Mouse (Mus musculus) lung, adult 18-20 months (tissue): ENCODE measurements at regions not wholly inside any gene's neighbourhood (a gene's known extent, or its start where the extent isn't known, plus 50 kb on each side); places are given as distances from the start of the nearest gene placed in this dataset.

Source experiments
- DNase-seq, 2 experiments: peaks; one replicate each; pipeline ENCODE4 v3.0.0; 2022; ENCODE audit warnings: mixed read lengths in 2 of 2

DNA sequence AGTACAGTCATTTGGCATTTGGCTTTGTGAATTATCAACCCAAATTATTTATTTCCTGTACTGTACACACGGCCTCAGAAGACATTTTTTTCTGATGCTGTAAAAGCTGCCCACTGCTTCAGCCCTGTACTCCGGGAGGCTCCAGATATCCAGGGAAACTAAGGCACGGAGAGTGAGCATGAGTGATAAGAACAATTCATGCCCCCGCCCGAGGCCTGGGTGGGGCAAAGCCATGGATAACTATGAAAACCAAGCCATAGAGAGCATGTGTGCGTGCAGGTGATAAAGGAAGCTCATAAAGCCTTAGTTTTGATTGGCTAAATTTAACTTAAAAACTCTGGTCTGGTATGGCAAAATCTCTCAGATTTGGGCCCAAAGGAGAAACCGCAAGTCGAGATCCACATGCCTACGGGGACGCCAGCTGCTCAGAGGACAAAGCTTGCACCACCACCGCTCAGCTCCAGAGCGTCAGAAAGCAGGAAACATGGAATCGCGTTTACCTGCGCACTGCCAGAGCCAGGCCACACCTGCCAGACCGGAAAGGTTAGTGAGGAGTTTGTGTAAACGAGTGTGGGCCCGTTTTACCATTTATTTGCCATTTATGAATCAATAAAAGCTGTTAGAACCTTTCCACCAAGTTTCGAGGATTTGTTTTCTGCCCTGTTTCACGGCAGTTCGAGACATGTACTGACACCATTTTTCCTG is 390.9 kb downstream of the Rnd3 start:
- DNase-seq, result peak; percentile 13 to 29

DNA sequence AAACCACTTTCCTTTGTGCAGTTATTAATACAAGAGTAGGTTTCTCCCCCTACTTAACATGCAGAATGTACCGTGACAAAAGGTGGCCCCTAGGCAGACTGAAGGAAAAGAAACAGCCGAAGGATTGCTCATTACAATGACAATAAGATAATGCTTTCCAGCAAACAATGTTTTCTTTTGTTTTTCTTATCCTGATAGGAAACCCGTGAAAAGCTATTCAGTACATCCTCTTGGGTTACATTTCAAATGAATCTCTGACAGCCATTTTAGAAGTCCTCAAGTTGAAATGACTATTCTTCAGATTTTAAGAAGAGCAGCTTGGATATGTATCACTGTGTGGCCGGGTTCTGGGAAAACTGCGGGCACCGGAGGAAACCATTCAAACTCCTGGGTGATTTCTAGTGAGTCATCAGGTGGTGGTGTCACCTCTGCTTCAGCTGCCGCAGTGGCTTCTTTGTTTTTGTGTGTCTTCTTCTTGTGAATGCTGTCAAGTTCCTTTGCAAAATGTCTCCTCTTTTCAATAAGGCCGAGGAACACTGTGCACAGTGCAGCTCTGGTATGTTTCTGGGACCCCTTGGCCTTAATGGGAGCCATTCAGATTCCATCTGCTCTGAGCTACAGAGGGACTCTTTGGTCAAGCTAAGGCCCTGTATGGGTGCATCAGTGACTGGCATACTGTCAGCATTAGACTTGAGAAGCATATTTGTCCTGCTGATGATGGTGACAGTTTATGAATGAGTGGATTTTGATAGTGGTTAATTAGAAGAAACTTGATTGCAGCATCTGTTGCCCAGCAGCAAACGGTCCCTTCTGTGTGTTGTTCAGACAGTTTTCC is 393.1 kb downstream of the Rnd3 start:
- no peak for DNase-seq

DNA sequence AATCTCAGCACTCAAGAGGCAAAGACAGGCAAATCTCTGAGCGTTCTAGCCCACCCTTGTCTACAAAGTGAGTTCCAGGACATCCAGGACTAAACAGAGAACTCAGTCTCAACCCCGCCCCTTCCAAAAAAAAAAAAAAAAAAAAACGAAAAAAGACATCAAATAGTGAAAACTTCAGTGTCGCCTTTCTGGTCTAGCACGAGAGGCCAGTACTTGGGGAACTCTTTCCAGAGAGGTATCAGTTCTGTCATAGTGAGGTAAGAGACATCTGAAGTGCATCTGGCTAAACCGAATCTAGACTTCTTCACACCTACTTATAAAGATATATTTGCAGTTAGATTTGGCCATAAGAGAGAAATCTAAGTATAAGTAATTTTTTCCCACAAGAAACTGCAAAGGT is 393.8 kb downstream of the Rnd3 start:
- DNase-seq, result no peak

DNA sequence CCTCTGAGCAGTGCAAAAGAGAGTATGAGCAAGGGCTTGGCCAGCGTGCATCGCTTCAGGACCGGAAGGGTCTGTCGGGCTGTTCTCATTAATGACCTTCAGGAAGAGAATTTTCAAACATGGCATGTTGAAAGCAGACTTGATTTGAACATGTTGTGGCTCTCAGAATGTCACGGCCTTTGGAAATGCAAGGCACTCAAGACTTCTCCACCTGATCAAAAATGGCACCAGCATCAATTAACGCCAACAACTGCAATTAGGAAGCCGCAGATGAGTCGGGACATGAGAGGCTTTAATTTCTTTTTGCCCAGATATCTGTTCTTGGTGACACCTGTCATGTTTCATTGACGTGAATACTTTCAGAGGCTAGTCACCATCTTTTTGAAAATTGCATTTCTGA is 396.5 kb downstream of the Rnd3 start:
- no peak for DNase-seq

DNA sequence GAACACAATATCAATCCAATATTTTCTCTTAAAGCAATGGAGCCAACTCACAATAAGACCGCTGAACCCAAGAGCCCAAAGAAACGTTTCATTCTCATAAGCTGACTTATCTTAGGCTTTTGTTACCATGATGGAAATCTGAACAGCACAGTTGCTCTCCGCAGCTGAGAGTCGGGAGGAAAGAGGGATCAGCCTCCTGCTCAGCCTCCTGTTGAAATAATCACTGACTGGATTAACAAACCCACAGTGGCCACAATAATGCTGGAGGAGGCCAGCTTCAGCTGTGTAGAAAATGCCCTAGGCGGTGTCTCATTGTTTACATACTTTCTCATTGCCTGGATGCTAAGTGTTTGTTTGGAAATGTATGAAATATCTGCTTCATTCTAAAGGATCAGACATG is 398.1 kb downstream of the Rnd3 start:
- DNase-seq, result no peak

DNA sequence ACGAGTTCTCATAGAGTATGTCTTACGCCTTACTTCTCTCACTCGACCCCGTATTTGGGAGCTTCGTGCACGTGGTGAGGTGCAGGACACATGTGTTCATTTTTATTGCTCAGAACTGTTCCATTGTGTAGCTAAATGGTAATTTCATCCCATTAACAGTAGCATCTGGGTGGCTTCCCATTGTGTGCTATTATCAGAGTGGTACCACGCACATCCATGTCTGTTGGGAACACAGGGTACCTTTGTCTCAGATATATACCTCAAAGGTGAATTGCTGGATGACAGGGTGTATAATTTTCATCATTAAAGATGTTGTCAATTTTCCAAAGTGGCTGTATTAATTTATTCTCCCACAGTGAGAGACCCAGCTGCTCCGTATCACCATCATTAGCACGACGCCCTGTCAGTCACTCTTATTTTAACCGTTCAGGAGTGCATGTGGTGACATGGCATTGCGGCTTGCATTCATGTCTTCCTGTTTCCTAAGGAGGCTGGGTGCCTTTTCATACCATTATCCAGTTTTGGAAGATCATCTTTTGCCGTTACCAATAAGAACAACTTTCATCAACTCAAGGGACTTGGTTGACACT is 404.2 kb downstream of the Rnd3 start:
- no peak for DNase-seq

DNA sequence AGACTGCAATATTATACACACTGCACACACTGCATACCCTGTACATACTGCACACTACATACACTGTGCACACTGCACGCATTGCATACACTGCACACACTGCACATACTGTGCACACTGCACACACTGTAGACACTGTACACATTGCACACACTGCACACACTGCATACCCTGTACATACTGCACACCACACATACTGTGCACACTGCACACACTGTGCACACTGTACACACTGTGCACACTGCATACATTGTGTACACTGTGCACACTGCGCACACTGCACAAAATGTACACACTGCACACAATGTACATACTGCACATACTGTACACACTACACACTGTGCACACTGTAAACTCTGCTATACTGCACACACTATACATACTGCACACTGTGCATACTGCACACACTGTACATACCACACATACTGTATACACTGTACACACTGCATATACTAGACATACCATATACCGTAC is 405.1 kb downstream of the Rnd3 start:
- no peak for DNase-seq

DNA sequence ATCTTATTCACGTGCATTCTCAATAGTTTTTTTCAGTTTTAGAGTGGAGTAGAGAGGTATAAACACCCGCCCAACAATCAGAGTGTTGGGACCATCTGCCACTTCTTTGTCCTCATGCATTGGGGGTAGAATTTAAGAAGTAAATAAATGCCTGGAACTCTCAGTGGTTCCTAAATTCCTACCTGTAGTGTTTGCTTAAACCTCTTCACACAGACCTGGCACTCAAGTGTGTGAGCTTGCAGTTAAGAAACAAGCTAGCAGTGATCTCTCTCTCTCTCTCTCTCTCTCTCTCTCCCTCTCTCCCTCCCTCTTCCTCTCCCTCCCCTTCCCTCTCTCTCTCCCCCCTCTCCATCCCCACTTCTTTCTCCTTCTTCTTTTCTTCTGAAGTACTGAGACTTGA is 406.5 kb downstream of the Rnd3 start:
- DNase-seq, result peak in 1 of 2 experiments; percentile 18

DNA sequence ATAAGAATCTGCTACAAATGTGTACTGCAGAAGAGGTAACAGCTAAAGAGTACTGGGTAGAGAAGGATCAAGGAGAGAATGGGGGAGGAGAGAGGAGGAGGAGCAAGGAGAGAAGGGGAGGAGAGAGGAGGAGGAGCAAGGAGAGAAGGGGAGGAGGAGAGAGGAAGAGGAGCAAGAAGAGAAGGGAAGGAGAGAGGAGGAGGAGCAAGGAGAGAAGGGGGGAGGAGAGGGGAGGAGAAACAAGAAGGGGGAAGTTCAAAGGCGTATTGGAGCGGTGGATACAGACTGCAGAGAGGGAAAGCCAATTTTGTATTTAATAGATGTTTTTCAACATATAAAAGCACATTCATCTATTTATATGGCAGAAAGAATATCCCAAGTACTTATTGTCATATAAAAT is 407.6 kb downstream of the Rnd3 start:
- DNase-seq, result no peak

DNA sequence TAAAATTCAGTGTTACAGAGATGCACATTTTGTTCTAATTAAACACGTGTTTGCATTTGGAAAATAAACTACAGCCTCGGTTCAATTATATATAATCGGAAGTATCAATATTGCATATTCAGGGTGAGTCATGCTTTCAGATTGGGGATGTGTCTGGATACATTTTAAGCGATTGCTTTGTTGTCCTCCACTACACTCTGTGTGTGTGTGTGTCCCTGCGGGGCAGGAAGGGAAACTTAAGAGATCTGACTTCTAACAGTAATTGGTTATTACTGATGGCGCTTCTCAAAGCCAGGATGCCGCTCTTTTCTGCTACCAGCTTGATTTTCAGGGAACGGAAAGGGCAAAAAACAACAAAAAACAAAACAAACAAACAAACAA is 409.3 kb downstream of the Rnd3 start:
- no peak for DNase-seq

DNA sequence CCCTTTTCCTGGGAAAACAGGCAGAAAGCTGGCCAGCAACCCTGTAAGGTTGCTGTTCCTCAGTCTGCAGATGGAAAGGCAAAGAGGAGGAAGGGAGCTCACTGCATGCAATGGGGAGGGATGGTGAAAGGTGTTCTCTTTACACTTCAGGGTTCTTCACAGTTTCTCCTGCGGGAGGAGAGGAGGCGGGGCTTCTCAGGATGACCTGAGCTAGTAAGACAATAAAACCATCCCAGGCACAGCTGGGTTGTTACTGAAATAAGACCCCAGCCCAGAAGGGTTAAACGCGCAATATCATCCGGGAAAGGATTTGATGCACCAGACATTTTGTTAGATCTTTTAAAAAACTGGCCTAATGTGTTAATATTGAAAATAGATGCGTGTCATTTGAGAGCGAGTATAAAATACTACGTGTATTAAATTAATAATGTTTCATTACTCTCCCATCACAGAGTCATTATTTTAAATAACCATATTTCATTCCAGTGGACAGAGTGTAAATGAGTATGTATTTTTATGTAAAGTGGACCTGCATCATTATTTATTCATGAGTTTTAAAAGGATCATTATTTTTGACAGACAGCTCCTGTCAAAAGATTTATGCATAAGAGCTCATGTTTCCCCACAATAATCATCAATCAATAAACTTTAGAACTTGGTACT is 409.8 kb downstream of the Rnd3 start:
- DNase-seq, result no peak

DNA sequence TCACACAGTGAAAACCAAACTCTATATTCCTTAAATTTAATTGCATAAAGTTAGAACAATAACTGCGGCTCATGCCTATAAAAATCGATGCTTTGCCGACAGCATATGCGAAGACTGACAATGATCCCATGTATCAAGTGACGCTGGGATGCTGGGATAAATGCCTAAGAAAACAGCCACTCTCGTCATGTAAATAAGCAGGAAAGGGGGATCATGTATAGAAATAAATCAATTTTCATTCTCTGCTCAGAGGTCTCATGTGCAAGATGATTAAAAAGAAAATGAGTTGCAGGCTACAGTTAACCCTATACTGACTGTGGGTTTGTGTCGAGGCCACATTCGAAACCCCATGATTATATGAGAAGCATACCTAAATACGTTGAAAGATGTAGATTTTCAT is 411.2 kb downstream of the Rnd3 start:
- no peak for DNase-seq

DNA sequence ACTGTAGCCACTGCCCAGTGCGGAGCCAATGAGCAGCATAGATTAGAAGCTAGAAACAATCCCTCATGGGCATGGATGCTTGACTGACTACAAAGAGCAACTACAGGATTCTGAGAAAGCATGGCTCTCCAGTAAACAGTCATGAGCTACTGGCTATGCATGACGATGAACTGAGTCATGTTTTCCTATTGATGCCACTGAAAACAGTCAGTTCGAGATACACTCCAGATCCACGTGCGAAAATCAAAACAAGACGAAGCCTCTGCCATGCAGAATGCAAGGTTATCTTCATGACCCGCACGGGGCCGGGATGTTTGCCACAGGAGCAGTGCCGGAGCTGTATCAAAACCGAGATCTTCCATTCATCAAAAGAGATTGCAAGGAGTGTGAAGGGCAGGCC is 413.9 kb downstream of the Rnd3 start:
- DNase-seq, result no peak

DNA sequence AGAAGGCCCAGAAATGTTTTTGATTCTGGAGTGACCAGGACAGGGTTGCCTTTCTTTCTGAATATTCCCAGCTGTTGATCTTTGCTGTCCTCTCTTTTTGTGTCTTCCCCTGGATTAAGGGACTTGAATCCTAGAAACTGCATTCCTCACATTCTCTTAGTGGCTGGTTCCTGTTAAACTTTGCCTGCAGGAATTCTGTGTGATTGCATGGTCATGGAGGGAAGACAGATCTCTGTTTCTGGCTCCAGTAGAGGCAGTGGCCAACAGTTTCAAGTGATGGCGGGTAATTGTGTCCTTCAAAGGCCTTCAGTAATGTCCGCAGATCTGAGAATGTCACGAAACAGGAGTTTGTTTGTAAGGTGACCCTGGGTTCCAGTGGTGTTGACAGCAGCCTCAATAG is 410.1 kb upstream of the Mmadhc start:
- DNase-seq, result no peak

DNA sequence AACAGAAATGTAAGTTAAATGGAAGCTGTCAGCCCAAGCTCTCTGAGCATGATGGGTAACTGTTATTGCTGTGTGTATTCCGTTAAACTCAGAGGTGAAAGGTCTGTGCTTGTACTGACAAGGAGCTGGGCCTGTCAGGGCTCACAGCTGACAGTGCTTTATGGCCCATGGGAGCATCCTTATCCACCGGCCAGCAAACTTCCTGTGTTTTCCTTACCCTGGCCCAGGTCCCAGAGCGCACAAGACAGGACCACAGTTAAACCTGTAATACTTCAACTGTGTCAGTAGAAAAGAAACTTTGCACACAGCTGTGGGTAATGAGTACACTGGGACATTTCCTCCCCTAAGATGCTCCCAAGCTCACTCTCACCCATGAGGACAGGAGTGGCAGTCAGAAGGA is 407.7 kb upstream of the Mmadhc start:
- peak; percentile 30 to 52 for DNase-seq

DNA sequence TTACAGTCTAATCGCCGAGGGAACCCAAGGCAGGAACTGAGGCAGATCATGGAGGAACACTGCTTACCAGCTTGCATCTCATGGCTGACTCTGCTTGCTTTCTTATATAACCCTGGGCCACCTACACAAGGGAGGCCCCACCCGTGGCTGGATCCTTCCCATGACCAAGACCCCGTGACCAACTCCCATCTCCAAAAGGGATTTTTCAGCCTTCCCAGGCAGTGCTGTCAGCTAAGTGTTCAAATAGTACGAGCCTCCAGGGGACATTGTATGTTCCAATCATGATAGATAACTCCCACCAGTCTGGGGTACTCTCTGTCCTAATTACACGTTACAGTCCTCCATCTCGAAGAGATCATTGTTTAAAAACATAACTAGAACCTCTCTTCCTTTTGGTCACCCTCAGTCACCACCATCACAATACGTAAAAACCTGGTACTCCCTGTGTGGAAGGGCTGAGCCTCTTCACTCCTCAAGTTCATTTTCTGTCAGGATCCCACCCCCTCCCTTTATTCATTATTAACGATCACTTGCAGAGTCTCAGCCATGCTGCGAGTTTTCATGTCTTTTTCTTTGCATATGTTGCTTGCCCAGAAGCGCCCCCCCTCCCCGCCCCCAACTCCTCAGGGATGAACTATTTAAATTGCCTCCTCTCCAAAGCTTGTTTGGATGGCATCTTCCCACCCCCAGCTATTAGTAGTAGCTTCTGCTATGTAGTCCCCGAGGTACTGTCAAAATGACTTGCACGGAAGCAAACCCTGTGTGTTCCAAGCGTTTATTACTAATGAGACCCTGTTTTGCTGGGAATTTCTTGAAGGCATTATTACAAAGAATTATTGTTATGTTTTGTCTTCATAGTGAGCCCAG is 406.2 kb upstream of the Mmadhc start:
- no peak for DNase-seq

DNA sequence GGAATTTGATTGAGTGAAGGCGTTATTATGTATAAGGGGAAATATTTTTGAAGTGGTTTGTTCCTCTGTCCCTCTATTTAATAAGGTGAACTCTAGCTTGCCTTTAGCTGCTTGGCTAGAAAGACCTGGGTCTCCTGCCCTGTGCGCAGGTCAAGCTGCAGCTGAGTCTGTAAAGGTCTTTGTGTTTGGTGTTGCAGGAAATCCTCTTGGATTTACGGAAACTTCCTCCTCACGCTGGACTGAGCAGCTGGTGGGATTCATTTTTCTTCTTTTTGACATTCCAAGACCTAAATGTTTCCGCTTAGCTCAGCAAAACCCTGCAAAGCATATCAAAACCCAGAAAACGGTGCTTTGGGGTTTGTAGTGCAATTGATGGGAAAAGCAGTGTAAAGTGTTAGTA is 402.2 kb upstream of the Mmadhc start:
- DNase-seq, result no peak

DNA sequence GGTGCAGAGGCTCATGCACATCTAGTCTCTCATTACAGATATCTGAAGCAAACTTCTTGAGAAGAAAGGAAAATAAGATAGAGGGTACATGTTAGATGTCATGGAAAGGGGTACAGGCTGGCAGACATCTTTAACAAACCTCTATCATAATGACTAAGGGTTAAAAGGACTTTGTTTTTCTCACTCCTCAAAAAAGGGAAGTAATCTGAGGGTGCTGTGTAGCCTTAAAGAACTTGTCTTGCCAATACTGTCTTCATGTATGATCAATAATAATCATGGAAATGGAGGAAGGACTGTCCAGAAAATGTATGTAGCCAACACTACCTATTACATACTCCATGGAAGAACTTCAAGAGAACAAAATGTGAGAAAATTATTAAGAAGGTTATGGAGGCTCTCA is 400.0 kb upstream of the Mmadhc start:
- DNase-seq, result no peak

DNA sequence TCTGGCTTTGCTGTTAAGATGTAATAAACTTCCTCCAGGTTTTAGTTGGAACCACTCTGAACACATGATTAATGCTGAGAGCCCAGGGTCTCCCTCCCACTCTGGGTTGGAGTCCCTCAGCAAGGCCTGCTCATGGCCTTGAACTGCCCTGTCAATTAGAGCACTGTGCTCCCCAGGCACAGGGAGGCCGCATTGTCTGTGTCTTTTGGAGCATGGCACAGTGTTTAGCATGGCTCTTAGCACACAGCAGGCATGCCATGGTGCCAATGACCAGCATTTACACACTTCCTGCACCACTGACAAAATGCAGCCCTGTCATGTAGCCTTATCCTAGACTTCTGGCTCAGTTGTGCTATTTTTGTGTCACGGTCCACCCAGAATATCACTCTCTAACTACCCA is 398.2 kb upstream of the Mmadhc start:
- DNase-seq, result no peak

DNA sequence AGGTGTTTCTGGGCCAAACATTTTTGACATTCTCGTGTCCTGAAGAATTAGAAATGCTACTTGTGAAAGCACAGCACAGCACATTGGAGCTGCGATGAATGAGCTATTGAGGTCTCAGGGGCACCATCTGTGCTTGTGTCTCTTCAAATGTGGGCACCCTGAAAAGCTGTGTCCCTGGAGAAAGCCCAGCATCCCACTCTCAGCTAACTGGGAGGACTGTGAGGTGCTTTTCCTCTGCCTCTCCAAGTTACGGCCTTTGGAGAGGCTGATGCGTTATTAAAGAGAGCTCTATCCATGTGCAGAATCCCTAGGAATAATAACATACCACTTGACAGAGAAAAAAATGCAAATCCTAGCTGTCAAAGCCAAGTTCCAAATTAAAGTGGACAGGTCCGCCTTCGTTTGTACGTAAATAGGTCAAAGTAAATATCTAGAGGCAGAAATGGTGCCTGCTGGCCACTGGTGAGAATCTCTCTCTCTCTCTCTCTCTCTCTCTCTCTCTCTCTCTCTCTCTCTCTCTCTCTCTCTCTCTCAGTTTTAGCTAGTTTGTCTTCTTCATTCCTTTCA is 397.3 kb upstream of the Mmadhc start:
- no peak for DNase-seq

DNA sequence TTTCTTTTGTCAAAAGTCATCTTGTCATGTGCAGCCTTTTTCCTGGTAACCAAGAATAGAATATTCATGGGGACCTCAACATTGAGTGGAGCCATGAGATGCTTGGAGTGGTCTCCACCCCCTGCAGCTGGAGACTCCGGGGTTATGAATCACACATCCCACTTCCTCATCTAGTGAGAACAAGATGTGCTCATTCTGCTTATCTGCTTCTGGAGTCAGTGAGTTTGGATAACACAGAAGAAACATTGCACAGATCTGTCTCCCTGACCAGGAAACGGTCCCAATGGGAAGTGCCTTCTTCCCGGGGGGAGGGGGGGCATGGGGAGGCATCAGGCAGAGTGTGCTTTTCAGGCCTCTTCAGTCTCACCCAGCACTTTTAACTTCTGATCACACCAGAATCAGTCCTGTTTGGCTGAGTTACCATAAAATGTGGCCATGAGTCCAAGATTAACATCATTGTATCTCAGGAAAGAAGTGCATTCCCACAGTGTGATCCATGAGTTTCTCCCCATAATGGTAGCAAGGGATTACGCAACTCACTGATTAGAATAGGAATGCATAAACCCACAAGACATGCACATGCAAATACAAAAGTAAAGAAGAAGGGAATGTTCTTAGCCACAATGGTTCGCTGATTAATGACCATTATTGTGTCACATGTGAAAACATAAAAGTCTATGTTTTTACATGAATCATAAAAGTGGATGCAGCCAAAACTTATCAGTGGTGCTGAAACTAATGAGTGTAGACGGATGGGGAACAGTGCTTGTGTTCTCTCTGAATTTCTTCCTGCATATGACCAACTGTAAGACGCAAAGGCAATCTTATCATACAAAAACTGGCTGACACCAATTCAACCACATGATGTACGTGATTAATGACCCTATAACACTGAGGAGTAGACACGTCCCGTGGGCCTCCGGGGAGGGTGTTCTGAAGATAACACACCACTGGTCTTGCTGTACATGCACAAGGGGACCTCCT is 393.8 kb upstream of the Mmadhc start:
- peak; percentile 17 to 52 for DNase-seq
